Mouse (Mus musculus): ENCODE results near the gene Fam189b. TPM values are rescaled to one million over a fixed set of nuclear protein-coding genes. Genes with fewer than 3 reads are reported as not detected.

Fam189b gene
- total RNA-seq, 1 experiment, result 9.3 TPM

GRCm38 (mm10) chr3:89224796-89225195 lies 41.9 kb downstream of the Fam189b start:
- no peak for DNase-seq (ENCODE audit: low read depth, low spot score)
- in situ Hi-C loops (cut with MboI; ENCODE audit: low sequenced_read_pairs in 2 of 2, unreplicated experiment in 2 of 2), result no loop called here
- Histone ChIP-seq H3K9me3 (ENCODE audit: control insufficient read depth, insufficient read depth, low read depth, low read length) (no peaks in the 10 kb centered on the region), H3K27ac (ENCODE audit: insufficient read depth, low read depth, low read length, poor library complexity, severe bottlenecking) (peak overlapping the region; percentile 86; the same call in 1 of the 2 replicates), H3K4me3 (ENCODE audit: insufficient read depth in 1 of 2, low read depth in 1 of 2, low read length in 2 of 2, poor library complexity in 1 of 2, severe bottlenecking in 1 of 2) (peak overlapping the region in 1 of 2 experiments; percentile 47; a peak in 2 of 4 replicates), H3K4me1 (ENCODE audit: control insufficient read depth in 2 of 2, insufficient read depth in 2 of 2, low read length in 2 of 2, poor library complexity in 1 of 2) (peaks cover 13 to 35% of the 10 kb centered on the region in 2 experiments), H3K9ac (ENCODE audit: insufficient read depth, low read depth, low read length, poor library complexity, severe bottlenecking) (peak overlapping the region; percentile 68), H3K36me3 (ENCODE audit: control insufficient read depth, insufficient read depth, low read length, poor library complexity, severe bottlenecking) (peaks cover 13% of the 10 kb centered on the region; the same call in 1 of the 2 replicates)
- no peak for TF ChIP-seq CHD2 (IDR thresholded peaks at IDR 0.05; ENCODE audit: low read depth, low read length)

- no peak for TF ChIP-seq MAFK (IDR thresholded peaks at IDR 0.05; ENCODE audit: insufficient read depth, low read depth, low read length)
- no peak for TF ChIP-seq CHD2 (IDR thresholded peaks at IDR 0.05; ENCODE audit: low read depth, low read length)
- no peak for TF ChIP-seq ZNF384 (IDR thresholded peaks at IDR 0.05; ENCODE audit: low read depth, low read length)
- TF ChIP-seq ZC3H11A (IDR thresholded peaks at IDR 0.05; ENCODE audit: borderline replicate concordance, low read depth, low read length), result no peak
- TF ChIP-seq HCFC1 (IDR thresholded peaks at IDR 0.05; ENCODE audit: borderline replicate concordance, insufficient read depth, low read length), result no peak
Observed at GRCm38 (mm10) chr3:89225321-89225815, 42.4 kb downstream of the Fam189b start.

GRCm38 (mm10) chr3:89225918-89226317 lies 43.0 kb downstream of the Fam189b start:
- no peak for TF ChIP-seq CHD2 (IDR thresholded peaks at IDR 0.05; ENCODE audit: low read depth, low read length)
- TF ChIP-seq ZNF384 (IDR thresholded peaks at IDR 0.05; ENCODE audit: low read depth, low read length), result no peak
- TF ChIP-seq ZC3H11A (IDR thresholded peaks at IDR 0.05; ENCODE audit: borderline replicate concordance, low read depth, low read length), result no peak
- TF ChIP-seq MAFK (IDR thresholded peaks at IDR 0.05; ENCODE audit: insufficient read depth, low read depth, low read length), result no peak
- no peak for TF ChIP-seq HCFC1 (IDR thresholded peaks at IDR 0.05; ENCODE audit: borderline replicate concordance, insufficient read depth, low read length)
- H3K4me3 ChIP-seq (ENCODE audit: insufficient read depth in 1 of 2, low read depth in 1 of 2, low read length in 2 of 2, poor library complexity in 1 of 2, severe bottlenecking in 1 of 2), result peak overlapping the region; percentile 36 to 58
- H3K9me3 ChIP-seq (ENCODE audit: control insufficient read depth, insufficient read depth, low read depth, low read length), result no peaks in the 10 kb centered on the region
- H3K36me3 ChIP-seq (ENCODE audit: control insufficient read depth, insufficient read depth, low read length, poor library complexity, severe bottlenecking), result peaks cover 11% of the 10 kb centered on the region; the same call in 1 of the 2 replicates
- H3K27ac ChIP-seq (ENCODE audit: insufficient read depth, low read depth, low read length, poor library complexity, severe bottlenecking), result peak overlapping the region; percentile 86
- peaks cover 13 to 35% of the 10 kb centered on the region in 2 experiments for H3K4me1 ChIP-seq (ENCODE audit: control insufficient read depth in 2 of 2, insufficient read depth in 2 of 2, low read length in 2 of 2, poor library complexity in 1 of 2)
- peak overlapping the region; percentile 68 for H3K9ac ChIP-seq (ENCODE audit: insufficient read depth, low read depth, low read length, poor library complexity, severe bottlenecking)
- DNase-seq (ENCODE audit: low read depth, low spot score), result peak; percentile 83
- in situ Hi-C loops (cut with MboI; ENCODE audit: low sequenced_read_pairs in 2 of 2, unreplicated experiment in 2 of 2), result no loop called here

More at GRCm38 (mm10) chr3:89225321-89225815, 42.4 kb downstream of the Fam189b start:
- Histone ChIP-seq H3K9ac (ENCODE audit: insufficient read depth, low read depth, low read length, poor library complexity, severe bottlenecking) (peak overlapping the region; percentile 68), H3K4me1 (ENCODE audit: control insufficient read depth in 2 of 2, insufficient read depth in 2 of 2, low read length in 2 of 2, poor library complexity in 1 of 2) (peaks cover 13 to 35% of the 10 kb centered on the region in 2 experiments), H3K9me3 (ENCODE audit: control insufficient read depth, insufficient read depth, low read depth, low read length) (no peaks in the 10 kb centered on the region), H3K27ac (ENCODE audit: insufficient read depth, low read depth, low read length, poor library complexity, severe bottlenecking) (peak overlapping the region; percentile 86), H3K36me3 (ENCODE audit: control insufficient read depth, insufficient read depth, low read length, poor library complexity, severe bottlenecking) (peaks cover 11% of the 10 kb centered on the region; the same call in 1 of the 2 replicates), H3K4me3 (ENCODE audit: insufficient read depth in 1 of 2, low read depth in 1 of 2, low read length in 2 of 2, poor library complexity in 1 of 2, severe bottlenecking in 1 of 2) (peak overlapping the region; percentile 28 to 47; a peak in 3 of 4 replicates)
- in situ Hi-C loops (cut with MboI; ENCODE audit: low sequenced_read_pairs in 2 of 2, unreplicated experiment in 2 of 2), result no loop called here
- no peak for DNase-seq (ENCODE audit: low read depth, low spot score)

- peaks cover 13 to 35% of the 10 kb centered on the region in 2 experiments for H3K4me1 ChIP-seq (ENCODE audit: control insufficient read depth in 2 of 2, insufficient read depth in 2 of 2, low read length in 2 of 2, poor library complexity in 1 of 2)
- H3K9ac ChIP-seq (ENCODE audit: insufficient read depth, low read depth, low read length, poor library complexity, severe bottlenecking), result peak overlapping the region; percentile 54
- TF ChIP-seq CHD2 (IDR thresholded peaks at IDR 0.05; ENCODE audit: low read depth, low read length) (no peak), MAFK (IDR thresholded peaks at IDR 0.05; ENCODE audit: insufficient read depth, low read depth, low read length) (no peak), ZC3H11A (IDR thresholded peaks at IDR 0.05; ENCODE audit: borderline replicate concordance, low read depth, low read length) (no peak), ZNF384 (IDR thresholded peaks at IDR 0.05; ENCODE audit: low read depth, low read length) (no peak), HCFC1 (IDR thresholded peaks at IDR 0.05; ENCODE audit: borderline replicate concordance, insufficient read depth, low read length) (no peak)
- no peaks in the 10 kb centered on the region for H3K9me3 ChIP-seq (ENCODE audit: control insufficient read depth, insufficient read depth, low read depth, low read length)
- no peak for DNase-seq (ENCODE audit: low read depth, low spot score)
- H3K4me3 ChIP-seq (ENCODE audit: insufficient read depth in 1 of 2, low read depth in 1 of 2, low read length in 2 of 2, poor library complexity in 1 of 2, severe bottlenecking in 1 of 2), result peak overlapping the region; percentile 36 to 58
- in situ Hi-C loops (cut with MboI; ENCODE audit: low sequenced_read_pairs in 2 of 2, unreplicated experiment in 2 of 2), result no loop called here
- H3K36me3 ChIP-seq (ENCODE audit: control insufficient read depth, insufficient read depth, low read length, poor library complexity, severe bottlenecking), result peaks cover 7% of the 10 kb centered on the region; the same call in 1 of the 2 replicates
- peak overlapping the region; percentile 69 for H3K27ac ChIP-seq (ENCODE audit: insufficient read depth, low read depth, low read length, poor library complexity, severe bottlenecking)
Observed at GRCm38 (mm10) chr3:89226361-89226760, 43.4 kb downstream of the Fam189b start.

Data from ES-E14 (cell line).